Mouse (Mus musculus): ENCODE measurements around the gene Utp11.

GRCm38 (mm10) chr4:124647909-124648308, 45.5 kb downstream of the Utp11 start:
- TF ChIP-seq POLR2A (IDR thresholded peaks at IDR 0.05; ENCODE audit: low read depth, low read length) (no peak), CTCF (IDR thresholded peaks at IDR 0.05; ENCODE audit: borderline replicate concordance, insufficient read depth, low read length) (no peak)
